In the genomic region with DNA sequence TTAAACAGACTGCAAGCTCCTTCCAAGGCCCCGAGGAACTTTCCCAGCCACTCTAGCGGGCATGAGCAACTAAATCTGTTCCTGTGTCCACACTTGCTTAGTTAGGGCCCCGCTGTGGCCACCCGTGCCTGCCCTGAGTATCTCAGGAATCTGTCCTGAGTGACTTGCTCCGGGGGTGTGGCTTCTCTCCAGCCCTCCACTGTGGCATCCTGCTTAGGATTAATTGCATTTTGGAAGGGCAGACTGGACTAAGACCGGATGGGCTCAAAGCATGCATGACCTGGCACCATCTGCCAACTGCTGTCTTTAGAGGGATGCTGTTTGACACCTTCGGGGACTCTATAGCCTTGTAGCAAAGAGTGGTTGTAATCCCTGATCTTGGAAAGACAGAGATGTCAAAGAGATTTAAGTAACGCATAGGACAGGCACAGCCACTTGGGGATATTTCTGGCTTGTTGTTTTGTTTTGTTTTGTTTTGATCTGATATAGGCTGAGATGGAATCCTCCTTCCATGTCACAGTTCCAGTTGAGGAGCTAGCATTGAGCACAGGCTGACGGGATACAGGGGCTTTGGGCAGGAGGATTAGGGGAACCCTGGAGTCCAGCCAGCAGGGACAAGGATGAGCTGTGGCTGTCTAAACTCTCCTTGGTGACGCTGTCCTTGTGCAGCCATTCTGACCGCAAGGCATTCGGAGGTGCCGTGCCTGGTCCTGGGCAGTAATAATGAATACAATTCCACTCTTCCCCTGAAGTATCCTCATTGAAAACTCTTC, we compare ENCODE assay signal across 11 mouse cellular contexts. TPM values are rescaled to one million over a fixed set of nuclear protein-coding genes. Genes with fewer than 3 reads are reported as not detected.
DNase-seq lines count a peak whose midpoint lies in the region; ATAC-seq lines count a peak whose summit lies in the region.
"Had no signal": no experiment of that assay in that cellular context is flagged by ENCODE, and none has a peak within 500 bp of the region (broad histone marks: within the 10 kb centered on the region; RNA-seq: fewer than 3 reads in every experiment).

No protein-coding gene starts in this region.

- peak; percentile 55 for ATAC-seq in hindbrain, embryonic 16.5 days
- ATAC-seq in hindbrain, embryonic 14.5 days (ENCODE audit: low FRiP score), result no peak
- no peak for ATAC-seq in frontal cortex, adult (ENCODE audit: low TSS enrichment)

- H3K4me3 ChIP-seq in hindbrain, embryonic 16.5 days (ENCODE audit: low read length), result no peak overlapping the region
- no peak overlapping the region for H3K4me3 ChIP-seq in hindbrain, embryonic 14.5 days (replicated peaks; ENCODE audit: low read length)
- H3K4me3 ChIP-seq: liver, embryonic 13.5 days; myocyte had no signal

- no peak overlapping the region; the same call in 1 of the 2 replicates for H3K27ac ChIP-seq in hindbrain, embryonic 16.5 days (ENCODE audit: low read depth, low read length)
- no peak overlapping the region for H3K27ac ChIP-seq in hindbrain, embryonic 14.5 days
- H3K27ac ChIP-seq: liver, embryonic 13.5 days; stomach, postnatal 0 days had no signal

- H3K4me1 ChIP-seq in hindbrain, embryonic 16.5 days (ENCODE audit: control insufficient read depth, insufficient read depth, low read depth, low read length), result peaks cover 12% of the 10 kb centered on the region
- no peaks in the 10 kb centered on the region for H3K4me1 ChIP-seq in hindbrain, embryonic 14.5 days (replicated peaks; ENCODE audit: control insufficient read depth, insufficient read depth, low read length)
- H3K4me1 ChIP-seq: liver, embryonic 13.5 days had no signal

- no peak overlapping the region for H3K9ac ChIP-seq in hindbrain, embryonic 16.5 days (ENCODE audit: low read depth, low read length)
- no peak overlapping the region for H3K9ac ChIP-seq in hindbrain, embryonic 14.5 days
- H3K9ac ChIP-seq: liver, embryonic 13.5 days had no signal

- H3K4me2 ChIP-seq in hindbrain, embryonic 16.5 days (ENCODE audit: low read length), result no peak overlapping the region
- no peak overlapping the region for H3K4me2 ChIP-seq in hindbrain, embryonic 14.5 days (replicated peaks)
- H3K4me2 ChIP-seq: liver, embryonic 13.5 days had no signal

- H3K36me3 ChIP-seq in hindbrain, embryonic 16.5 days (ENCODE audit: control insufficient read depth, insufficient read depth, low read length), result no peaks in the 10 kb centered on the region
- H3K36me3 ChIP-seq in hindbrain, embryonic 14.5 days (replicated peaks; ENCODE audit: control insufficient read depth, insufficient read depth), result no peaks in the 10 kb centered on the region
- H3K36me3 ChIP-seq: liver, embryonic 13.5 days had no signal

- no peaks in the 10 kb centered on the region; the same call in 1 of the 2 replicates for H3K9me3 ChIP-seq in hindbrain, embryonic 16.5 days (ENCODE audit: control insufficient read depth, low read length)
- H3K9me3 ChIP-seq in hindbrain, embryonic 14.5 days (ENCODE audit: control insufficient read depth, low read length), result no peaks in the 10 kb centered on the region
- H3K9me3 ChIP-seq: liver, embryonic 13.5 days had no signal

- peak; percentile 15 for DNase-seq in cerebellum, adult 9-11 months
- DNase-seq in cerebellum, adult 8-10 months, result no peak
- no peak for DNase-seq in hindbrain, embryonic 14.5 days (ENCODE audit: low spot score)
- peak; percentile 29 for DNase-seq in brain, adult 2 months (ENCODE audit: low read depth, low spot score)
- DNase-seq in kidney, postnatal 4 days, result peak; percentile 55 to 72
- DNase-seq in embryo, embryonic 11 days, result no peak
- DNase-seq: liver, embryonic 13.5 days had no signal

- WGBS in hindbrain, embryonic 16.5 days, result 53% methylated on average over 13 of the region's 13 CpGs
- WGBS in hindbrain, embryonic 14.5 days, result 57% methylated on average over 13 of the region's 13 CpGs

- H3K27me3 ChIP-seq in hindbrain, embryonic 16.5 days (replicated peaks; ENCODE audit: control insufficient read depth, insufficient read depth, low read length), result no peaks in the 10 kb centered on the region
- no peaks in the 10 kb centered on the region for H3K27me3 ChIP-seq in hindbrain, embryonic 14.5 days (ENCODE audit: control insufficient read depth, insufficient read depth, low read length)
- H3K27me3 ChIP-seq: liver, embryonic 13.5 days had no signal

RNA-seq across cellular contexts. Expression of gene Spsb4, which starts 55.0 kb away (rescaled TPM):
- 39.8 and 42.4 TPM in 2 replicates for polyA plus RNA-seq in hindbrain, embryonic 16.5 days (2015; fragmentation: Nextera tagmentation; extraction: Ambion mirVana)
- polyA plus RNA-seq in hindbrain, embryonic 14.5 days (2014; fragmentation: Nextera tagmentation; extraction: Ambion mirVana), result 26.6 and 34.0 TPM in 2 replicates

Comparison
In these comparisons a context has a peak if more than half of its experiments do, and no peak if none do; other contexts are left out.
1. DNase-seq: peak in cerebellum, adult 9-11 months (single experiment), brain, adult 2 months (single experiment) and kidney, postnatal 4 days (2 of 2); none in cerebellum, adult 8-10 months (single experiment), hindbrain, embryonic 14.5 days (single experiment) and embryo, embryonic 11 days (single experiment).